Mouse (Mus musculus) mesoderm, embryonic 11.5 days (tissue): ENCODE data around the gene Rab3a.
A peak's percentile ranks its signal among the peaks of the same experiment; 100 is the strongest.

Experiments used
- DNase-seq: peaks from one replicate; pipeline ENCODE4 v3.0.0-alpha.2; 2012; ENCODE audit warnings: low read depth, low spot score

The Rab3a gene

GRCm38 (mm10) chr8:70741661-70742060 lies 12.8 kb upstream of the Rab3a start:
- DNase-seq = no peak

GRCm38 (mm10) chr8:70742176-70742575 lies 12.3 kb upstream of the Rab3a start:
- no peak for DNase-seq

DNA sequence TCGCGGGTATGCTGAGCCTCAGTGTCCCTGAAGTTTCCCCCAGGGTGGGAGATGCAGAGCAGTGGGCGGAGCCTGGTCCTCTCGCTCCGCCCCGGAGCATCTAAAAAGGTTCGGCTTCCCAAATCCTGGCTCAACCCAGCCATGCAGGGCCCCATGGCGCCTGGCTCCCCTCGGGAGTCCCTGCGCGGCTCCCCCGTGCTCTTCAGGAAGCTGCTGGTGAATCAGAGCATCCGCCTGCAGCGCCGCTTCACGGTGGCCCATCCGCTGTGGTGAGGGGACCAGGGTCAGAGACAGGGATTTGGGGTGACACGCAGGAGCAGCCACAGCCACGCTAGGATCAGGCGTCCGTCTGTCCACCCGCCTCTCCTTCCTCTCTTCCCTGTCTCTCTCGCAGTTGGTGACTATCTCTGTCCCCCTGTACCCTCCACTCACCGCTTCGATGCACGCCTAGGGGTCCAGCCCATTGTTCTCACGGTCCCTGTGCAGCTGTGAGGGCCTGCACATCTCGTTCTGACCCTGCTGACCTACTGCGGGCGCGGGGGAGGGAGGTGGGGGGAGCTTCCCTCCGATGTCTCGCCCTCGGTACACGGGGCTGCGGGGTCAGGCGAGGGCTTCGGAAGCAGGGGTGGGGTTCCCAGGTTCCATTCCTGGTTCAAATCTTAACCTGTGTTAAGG lies 11.4 kb upstream of the Rab3a start:
- DNase-seq = no peak

DNA sequence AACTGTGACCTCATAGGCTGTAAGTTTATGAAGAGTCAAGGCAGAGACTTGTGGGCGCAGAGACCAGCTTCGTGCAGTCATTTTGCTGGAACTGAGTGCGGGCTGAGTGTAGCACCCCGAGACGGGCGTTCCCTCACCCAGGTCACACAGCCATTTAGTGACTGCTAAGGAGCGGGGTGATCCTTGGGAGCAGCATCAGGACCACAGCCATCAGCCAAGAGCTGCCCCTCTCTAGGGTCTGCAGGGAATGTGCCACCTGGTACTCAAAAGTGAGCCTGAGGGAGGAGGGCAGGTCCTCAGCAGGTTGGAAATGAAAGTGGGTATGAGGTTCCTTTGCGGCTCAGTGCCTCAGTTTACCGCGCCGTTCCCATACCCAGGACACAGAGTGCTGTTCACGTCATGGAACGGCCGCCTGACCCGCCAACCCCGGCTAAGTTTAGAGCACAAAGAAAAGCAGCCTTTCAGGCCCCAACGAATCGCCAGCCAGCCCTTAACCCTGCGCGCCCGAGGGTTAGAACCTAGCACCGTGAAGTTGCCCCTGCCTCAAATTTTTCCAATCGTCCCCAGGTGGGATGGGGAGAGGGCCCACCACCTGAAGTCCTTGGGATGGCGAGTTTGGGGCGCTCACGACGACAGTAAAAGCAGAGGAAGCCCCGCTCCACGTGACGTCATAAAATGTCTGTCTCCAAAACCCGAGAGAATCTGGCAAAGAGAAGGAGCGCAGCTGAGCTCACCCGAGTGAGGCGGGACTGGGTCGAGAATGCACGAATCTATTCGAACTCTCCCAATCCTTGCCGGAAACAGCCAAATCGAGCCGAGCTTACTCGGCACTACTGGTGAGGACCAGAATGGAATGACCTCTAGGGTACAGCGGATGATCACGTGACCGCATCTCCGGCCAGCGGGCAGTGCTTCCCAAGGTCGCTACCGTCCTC lies 10.6 kb upstream of the Rab3a start:
- DNase-seq = no peak

GRCm38 (mm10) chr8:70744806-70745205 lies 9.7 kb upstream of the Rab3a start:
- no peak for DNase-seq

- DNase-seq = no peak
These were observed 8.7 kb upstream of the Rab3a start for GRCm38 (mm10) chr8:70745691-70746220.

- DNase-seq = no peak
These were observed 7.8 kb upstream of the Rab3a start for GRCm38 (mm10) chr8:70746676-70747075.

- no peak for DNase-seq
These were observed 7.1 kb upstream of the Rab3a start for GRCm38 (mm10) chr8:70747211-70747890.

- no peak for DNase-seq
These were observed 6.0 kb upstream of the Rab3a start for GRCm38 (mm10) chr8:70748246-70749096.

DNA sequence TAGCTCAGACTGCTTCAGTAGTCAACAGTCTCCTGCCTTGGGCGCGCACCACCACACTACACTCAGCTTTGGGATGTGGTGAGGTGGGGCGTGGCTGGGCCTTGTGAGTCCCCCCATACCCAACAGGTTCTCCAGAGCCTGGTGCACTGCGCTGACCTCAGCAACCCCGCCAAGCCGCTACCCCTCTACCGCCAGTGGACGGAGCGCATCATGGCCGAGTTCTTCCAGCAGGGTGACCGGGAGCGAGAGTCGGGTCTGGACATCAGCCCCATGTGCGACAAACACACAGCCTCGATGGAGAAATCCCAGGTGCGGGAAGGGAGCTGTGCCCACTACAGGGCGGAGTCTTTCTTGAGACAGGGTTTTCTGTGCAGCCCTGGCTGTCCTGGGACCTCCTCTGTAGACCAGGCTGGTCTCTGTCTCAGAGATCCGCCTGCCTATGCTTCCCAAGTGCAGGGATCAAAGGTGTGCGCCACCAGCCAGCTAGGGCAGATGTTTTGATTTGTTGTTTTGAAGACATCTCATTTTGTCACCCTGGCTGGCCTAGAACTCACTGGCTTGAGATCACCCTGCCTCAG lies 5.3 kb upstream of the Rab3a start:
- no peak for DNase-seq

GRCm38 (mm10) chr8:70750128-70750680 lies 4.3 kb upstream of the Rab3a start:
- no peak for DNase-seq

- DNase-seq = peak; percentile 72
These were observed 2.3 kb upstream of the Rab3a start for GRCm38 (mm10) chr8:70752000-70752764.

- no peak for DNase-seq
These were observed 1.3 kb upstream of the Rab3a start for GRCm38 (mm10) chr8:70753151-70753550.

- DNase-seq = no peak
These were observed 587 bp downstream of the Rab3a start for GRCm38 (mm10) chr8:70754871-70755660.

DNA sequence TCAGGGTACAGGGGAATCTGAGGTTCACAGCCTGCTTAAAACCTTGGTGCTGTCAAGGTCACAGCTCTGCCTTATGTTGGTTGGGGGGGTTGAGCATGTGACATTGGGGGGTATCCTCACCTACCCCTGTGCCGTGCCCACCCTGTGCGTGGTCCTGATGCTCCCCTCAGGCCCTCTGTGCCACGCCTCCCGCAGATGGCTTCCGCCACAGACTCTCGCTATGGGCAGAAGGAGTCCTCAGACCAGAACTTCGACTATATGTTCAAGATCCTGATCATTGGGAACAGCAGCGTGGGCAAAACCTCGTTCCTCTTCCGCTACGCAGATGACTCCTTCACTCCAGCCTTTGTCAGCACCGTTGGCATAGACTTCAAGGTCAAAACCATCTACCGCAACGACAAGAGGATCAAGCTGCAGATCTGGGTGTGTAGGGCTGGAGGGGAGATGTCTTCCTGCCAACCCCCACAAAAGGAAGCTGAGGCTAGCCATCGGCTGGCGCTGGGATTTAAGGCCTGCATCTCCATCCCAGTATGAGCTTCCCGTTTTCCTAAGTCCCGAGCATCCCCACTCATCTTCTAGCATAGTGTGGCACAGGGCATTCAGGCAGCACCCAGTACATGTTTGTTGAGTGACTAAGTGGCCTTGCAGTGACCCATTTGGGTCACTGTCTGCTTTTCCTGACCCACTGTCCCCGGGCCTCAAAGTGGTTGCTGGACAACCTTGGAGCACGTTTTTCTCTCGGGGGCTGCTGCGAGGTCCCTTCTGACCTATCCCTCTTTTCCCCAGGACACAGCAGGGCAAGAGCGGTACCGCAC lies 1.4 kb downstream of the Rab3a start:
- DNase-seq = no peak

GRCm38 (mm10) chr8:70756476-70757040 lies 2.1 kb downstream of the Rab3a start:
- DNase-seq = no peak

GRCm38 (mm10) chr8:70757523-70758307 lies 3.2 kb downstream of the Rab3a start:
- DNase-seq = no peak
